Mouse (Mus musculus) liver, postnatal 0 days (tissue): ENCODE data around the gene Ipo13. TPM values are rescaled to one million over a fixed set of nuclear protein-coding genes. Genes with fewer than 3 reads are reported as not detected.

Experiments
- ATAC-seq: fragments of 200-750 bp; cut with Nextera tagmentation; 2 replicates; pipeline ENCODE4 v1.8.0; 2017; ENCODE audit warnings: mild to moderate bottlenecking, moderate library complexity
- DNase-seq: peaks from one replicate; pipeline ENCODE4 v3.0.0-alpha.2; 2016
- H3K27ac ChIP-seq: fragments of 300-500 bp; sonication (generic); 2 replicates; pipeline ENCODE4 v1.5.1; 2014; ENCODE audit warnings: antibody characterized with exemption, moderate library complexity, mild to moderate bottlenecking, low read depth
- H3K27me3 ChIP-seq: fragments of 300-500 bp; sonication (generic); 2 replicates; pipeline ENCODE4 v1.6.1; 2014; ENCODE audit warnings: low read length, control low read depth, mixed read lengths; ENCODE audit not compliant: insufficient read depth
- H3K36me3 ChIP-seq: fragments of 300-500 bp; sonication (generic); replicated peaks from 2 replicates; pipeline ENCODE4 v1.6.1; 2014; ENCODE audit warnings: mild to moderate bottlenecking, control low read depth, low read length, moderate library complexity, mixed read lengths; ENCODE audit not compliant: insufficient read depth
- H3K4me1 ChIP-seq: fragments of 300-500 bp; sonication (generic); 2 replicates; pipeline ENCODE4 v1.6.1; 2014; ENCODE audit warnings: antibody characterized with exemption, mild to moderate bottlenecking, control low read depth; ENCODE audit not compliant: insufficient read depth
- H3K4me2 ChIP-seq: fragments of 300-500 bp; sonication (generic); 2 replicates; pipeline ENCODE4 v1.6.1; 2014; ENCODE audit warnings: low read depth, mild to moderate bottlenecking, low read length, moderate library complexity, mixed read lengths
- H3K4me3 ChIP-seq: fragments of 300-500 bp; sonication (generic); 2 replicates; pipeline ENCODE4 v1.5.1; 2014; ENCODE audit warnings: low read depth, low read length
- H3K9ac ChIP-seq: fragments of 300-500 bp; sonication (generic); replicated peaks from 2 replicates; pipeline ENCODE4 v1.6.1; 2014; ENCODE audit warnings: mild to moderate bottlenecking, moderate library complexity
- H3K9me3 ChIP-seq: fragments of 300-500 bp; sonication (generic); 2 replicates; pipeline ENCODE4 v1.6.1; 2016; ENCODE audit warnings: mild to moderate bottlenecking, control low read depth, low read length, mixed read lengths
- CTCF ChIP-seq: sonication (generic); IDR thresholded peaks from 2 replicates; pipeline ENCODE4 v1.5.1; 2016; ENCODE audit warnings: antibody characterized with exemption, low read depth
- EP300 ChIP-seq: IDR thresholded peaks from 2 replicates; pipeline ENCODE4 v1.6.1; 2016; ENCODE audit warnings: antibody characterized with exemption, low read depth, mild to moderate bottlenecking
- WGBS: fragments of 180-500 bp; shearing (Covaris S2); extraction: QIAGEN DNeasy Blood & Tissue Kit; methylation state at CpG from one replicate; pipeline ENCODE4 v1.1.7; 2014; ENCODE audit not compliant: insufficient replicate concordance; 5-methylcytosine and 5-hydroxymethylcytosine counted together
- polyA plus RNA-seq: library from polyadenylated mRNA; unstranded; fragments of >200 nt; fragmentation: Nextera tagmentation; extraction: Ambion mirVana; gene quantifications from 2 replicates; pipeline ENCODE4 v1.2.1, GENCODE M21; 2015

Gene Ipo13
- 7.5 and 7.7 TPM in 2 replicates for polyA plus RNA-seq

DNA sequence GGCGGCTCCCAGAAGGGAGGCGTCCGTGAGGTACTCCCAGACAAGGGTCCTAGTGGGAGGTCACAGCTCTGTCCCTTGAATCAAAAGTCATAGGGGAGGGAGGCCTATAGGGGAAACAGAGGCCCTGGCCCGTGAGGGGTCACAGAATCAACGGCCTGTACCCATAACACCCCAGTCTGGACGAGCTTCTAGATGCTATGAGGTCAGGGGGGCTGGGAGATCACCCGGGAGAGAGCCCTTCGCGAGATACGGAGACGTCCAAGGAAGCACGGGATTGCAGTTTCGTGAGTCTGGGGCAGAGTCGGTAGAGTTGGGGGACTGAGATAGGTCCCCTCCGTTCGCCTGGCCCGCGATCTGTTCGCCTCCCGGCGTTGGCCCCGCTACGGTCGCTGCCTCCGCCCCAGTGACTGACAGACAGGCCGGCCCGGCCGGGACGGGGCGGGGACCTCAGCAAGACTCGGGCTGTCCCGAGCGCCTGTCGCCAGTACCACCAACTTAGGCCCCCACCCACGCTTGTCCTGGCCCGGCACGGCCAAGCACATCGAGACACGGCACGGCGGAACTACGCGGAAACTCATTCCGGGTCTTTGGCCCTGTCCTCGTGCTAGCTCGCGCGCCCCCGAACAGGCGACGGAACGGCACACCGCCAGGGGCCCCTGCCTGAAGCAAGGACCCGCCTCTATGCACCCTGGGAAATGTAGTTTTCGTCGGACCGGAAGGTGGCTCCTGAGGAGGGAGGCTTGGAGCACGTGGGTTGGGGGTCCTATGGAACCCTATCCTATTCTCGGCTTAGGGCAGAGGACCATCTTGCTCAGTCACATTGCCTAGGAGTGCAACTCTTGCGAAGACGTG lies at the start of gene Ipo13:
Ipo13 (minus strand) TSS at position 409 of the 852 bp plus-strand sequence.
- peak; percentile 97 for ATAC-seq
- Histone ChIP-seq H3K9ac (peak within 1 kb of the TSS; percentile 83), H3K36me3 (peaks cover 4% of the 10 kb centered on the region), H3K4me2 (peak within 1 kb of the TSS; percentile 99), H3K4me3 (peak within 1 kb of the TSS; percentile 81), H3K27me3 (no peaks in the 10 kb centered on the region), H3K4me1 (peaks cover 31% of the 10 kb centered on the region), H3K9me3 (no peaks in the 10 kb centered on the region), H3K27ac (peak within 1 kb of the TSS; percentile 55)
- TF ChIP-seq CTCF, result peak; percentile 44
- peak; percentile 84 for TF ChIP-seq EP300
- DNase-seq, result peak; percentile 93
- WGBS, result under 1% methylated on average over 61 of the region's 61 CpGs

GRCm38 (mm10) chr4:117957492-117957891 lies 42.7 kb upstream of the Ipo13 start:
- TF ChIP-seq CTCF (no peak), EP300 (no peak)
- no peak for DNase-seq
- Histone ChIP-seq H3K4me2 (no peak overlapping the region), H3K4me3 (no peak overlapping the region), H3K9me3 (no peaks in the 10 kb centered on the region), H3K4me1 (no peaks in the 10 kb centered on the region), H3K27me3 (no peaks in the 10 kb centered on the region), H3K36me3 (peaks cover 16% of the 10 kb centered on the region), H3K9ac (no peak overlapping the region), H3K27ac (no peak overlapping the region)
- no peak for ATAC-seq
- WGBS, result 76% methylated on average over 4 of the region's 4 CpGs

DNA sequence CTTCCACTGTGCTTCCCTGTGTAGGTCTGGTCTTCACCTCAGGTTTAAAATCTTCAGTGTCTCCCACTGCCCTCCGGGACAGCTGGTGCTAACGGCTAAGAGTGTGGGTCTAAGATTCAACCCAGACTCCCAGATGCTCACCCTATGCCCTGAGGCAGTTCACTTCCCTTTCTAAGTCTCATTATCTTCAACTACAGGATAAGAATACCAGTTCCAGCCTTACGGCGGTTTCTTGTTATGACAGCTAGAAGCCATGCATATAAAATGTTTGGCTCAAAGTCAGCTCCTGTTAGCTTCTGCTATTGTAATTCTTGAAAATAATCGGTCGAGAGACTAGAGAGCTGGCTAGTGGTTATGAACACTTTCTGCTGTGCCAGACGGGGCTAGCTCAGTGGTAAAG lies 32.7 kb upstream of the Ipo13 start:
- Histone ChIP-seq H3K9me3 (no peaks in the 10 kb centered on the region; the same call in 1 of the 2 replicates), H3K27me3 (no peaks in the 10 kb centered on the region), H3K4me1 (no peaks in the 10 kb centered on the region), H3K27ac (no peak overlapping the region), H3K9ac (no peak overlapping the region), H3K4me2 (no peak overlapping the region), H3K36me3 (0 out of 2 replicates have a peak, but pooled peaks cover 2% of the 10 kb centered on the region), H3K4me3 (no peak overlapping the region)
- DNase-seq, result no peak
- no peak for TF ChIP-seq CTCF
- no peak for TF ChIP-seq EP300
- no peak for ATAC-seq
- WGBS, result 79% methylated on average over 7 of the region's 7 CpGs

DNA sequence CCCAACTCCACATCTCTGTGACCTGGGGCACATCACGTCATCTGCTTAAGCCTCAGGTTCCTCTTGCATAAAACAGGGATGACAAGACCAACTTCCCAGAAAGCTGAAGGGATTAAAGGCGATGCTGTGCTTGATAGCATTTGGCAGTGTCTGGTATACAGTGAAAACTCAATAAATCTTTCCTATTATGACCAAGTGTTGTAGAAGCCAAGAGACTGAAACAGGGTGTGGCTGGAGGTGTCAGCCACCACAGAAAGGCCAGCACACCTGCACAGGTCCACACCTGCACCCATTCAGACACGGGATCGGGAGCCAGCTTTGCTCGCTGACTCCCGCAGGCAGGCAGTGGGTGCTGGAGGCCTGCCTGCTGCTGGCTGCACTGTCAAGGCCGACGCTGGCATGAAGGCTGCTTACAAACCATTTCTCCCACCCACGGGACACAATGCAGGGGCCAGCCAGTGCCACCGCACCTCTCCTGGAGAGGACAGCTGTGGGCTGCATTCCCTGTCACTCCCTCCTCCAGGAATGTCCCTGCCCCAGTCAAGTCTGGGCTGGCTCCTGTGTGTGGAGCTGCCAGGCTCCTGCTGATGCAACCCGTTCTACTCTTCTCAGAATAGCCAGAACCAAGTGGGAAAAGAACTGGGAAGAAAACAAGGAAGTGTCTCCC lies 32.0 kb upstream of the Ipo13 start:
- H3K27ac ChIP-seq, result no peak overlapping the region
- 83% methylated on average over 11 of the region's 11 CpGs for WGBS
- no peak overlapping the region for H3K9ac ChIP-seq
- H3K9me3 ChIP-seq, result no peaks in the 10 kb centered on the region
- no peaks in the 10 kb centered on the region for H3K27me3 ChIP-seq
- H3K36me3 ChIP-seq, result 0 out of 2 replicates have a peak, but pooled peaks cover 2% of the 10 kb centered on the region
- ATAC-seq, result no peak
- H3K4me3 ChIP-seq, result no peak overlapping the region
- no peak for TF ChIP-seq EP300
- no peak for TF ChIP-seq CTCF
- no peak overlapping the region for H3K4me2 ChIP-seq
- no peak for DNase-seq
- H3K4me1 ChIP-seq, result no peaks in the 10 kb centered on the region

DNA sequence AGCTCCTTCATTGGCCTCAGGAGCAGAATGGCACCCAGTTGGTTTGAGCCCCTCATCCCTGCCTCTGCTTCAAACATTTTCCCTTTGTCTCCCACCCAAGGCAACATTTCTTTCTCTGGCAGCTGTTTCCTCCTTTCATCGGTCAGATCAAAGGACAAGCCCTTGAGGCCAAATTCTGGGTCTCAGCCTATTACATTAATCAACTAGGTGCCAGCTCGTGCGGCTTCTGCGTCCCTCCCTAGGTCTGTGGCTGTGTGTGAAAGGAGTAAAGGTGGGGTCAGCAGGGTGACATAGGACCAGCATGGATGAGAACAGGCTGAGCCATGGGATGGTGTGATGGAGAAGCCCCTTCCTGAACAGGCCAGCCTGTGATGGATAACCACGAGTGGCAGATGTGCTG lies 28.5 kb upstream of the Ipo13 start:
- ATAC-seq, result no peak
- no peak overlapping the region for H3K4me3 ChIP-seq
- DNase-seq, result no peak
- no peaks in the 10 kb centered on the region for H3K27me3 ChIP-seq
- H3K27ac ChIP-seq, result no peak overlapping the region
- no peak overlapping the region for H3K4me2 ChIP-seq
- no peaks in the 10 kb centered on the region for H3K4me1 ChIP-seq
- H3K9me3 ChIP-seq, result no peaks in the 10 kb centered on the region
- TF ChIP-seq CTCF (no peak), EP300 (no peak)
- H3K9ac ChIP-seq, result no peak overlapping the region
- H3K36me3 ChIP-seq, result peaks cover 7% of the 10 kb centered on the region; the same call in 1 of the 2 replicates
- WGBS, result 67% methylated on average over 5 of the region's 5 CpGs

DNA sequence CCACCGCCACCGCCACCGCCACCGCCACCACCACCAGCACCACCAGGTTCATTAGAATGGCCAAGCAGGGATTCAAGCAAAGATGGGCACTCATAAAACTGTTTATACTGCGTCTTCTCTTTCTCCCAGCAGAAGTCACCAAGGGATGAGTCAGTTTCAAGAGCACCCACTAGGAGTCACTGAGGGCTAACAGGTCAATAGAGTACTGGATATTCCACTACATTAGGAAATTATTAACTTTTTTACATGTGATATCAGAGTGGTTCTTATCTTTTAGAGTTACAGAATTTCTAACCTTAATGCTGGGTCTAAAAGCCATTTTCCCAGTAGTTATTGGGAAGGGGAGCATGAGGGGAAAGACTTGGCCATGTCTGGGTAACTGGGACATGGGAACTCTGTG lies 22.2 kb upstream of the Ipo13 start:
- Histone ChIP-seq H3K27me3 (no peaks in the 10 kb centered on the region), H3K27ac (no peak overlapping the region), H3K9me3 (no peaks in the 10 kb centered on the region), H3K4me3 (no peak overlapping the region), H3K4me2 (no peak overlapping the region), H3K36me3 (peaks cover 7% of the 10 kb centered on the region; the same call in 1 of the 2 replicates), H3K4me1 (no peaks in the 10 kb centered on the region), H3K9ac (no peak overlapping the region)
- peak; percentile 31; the same call in 1 of the 2 replicates for TF ChIP-seq CTCF
- no peak for TF ChIP-seq EP300
- WGBS, result 96% methylated on average over 5 of the region's 5 CpGs
- ATAC-seq (peak; percentile 35; the same call in 1 of the 2 replicates), DNase-seq (no peak)
